Comparison of ENCODE assay signal across 27 mouse cellular contexts in genomic region chr10:13014026-13014425, GRCm38 (mm10).
"Had no signal": no experiment of that assay in that cellular context is flagged by ENCODE, and none has a peak within 500 bp of the region (broad histone marks: within the 10 kb centered on the region; RNA-seq: fewer than 3 reads in every experiment).

No protein-coding gene starts in this region.

- H3K9me3 ChIP-seq: heart, embryonic 13.5 days; heart, embryonic 15.5 days; hindbrain, embryonic 10.5 days; hindbrain, embryonic 12.5 days; intestine, embryonic 15.5 days; limb, embryonic 13.5 days; limb, embryonic 15.5 days; liver, embryonic 12.5 days had no signal

- H3K27me3 ChIP-seq: heart, embryonic 13.5 days; heart, embryonic 15.5 days; hindbrain, embryonic 12.5 days; intestine, embryonic 15.5 days; limb, embryonic 13.5 days; limb, embryonic 15.5 days; liver, embryonic 12.5 days had no signal

- H3K4me2 ChIP-seq: heart, embryonic 11.5 days; heart, embryonic 13.5 days; heart, embryonic 15.5 days; hindbrain, embryonic 12.5 days; hindbrain, embryonic 14.5 days; intestine, embryonic 15.5 days; limb, embryonic 13.5 days; limb, embryonic 15.5 days; liver, embryonic 12.5 days had no signal

- DNase-seq: gastrocnemius, adult 2 months; gastrocnemius, postnatal 10 days; gastrocnemius, postnatal 25 days; heart, adult 2 months; heart, postnatal 4 days; kidney, adult 18-20 months; kidney, adult 8-10 months; kidney, postnatal 10 days; kidney, postnatal 25 days; kidney, postnatal 4 days; layer of hippocampus, adult 9-11 months; layer of hippocampus, postnatal 36 days; left cerebral cortex, postnatal 4 days had no signal

- ATAC-seq: hindbrain, embryonic 16.5 days; inflammation-experienced regulatory T-cells, adult 6 months; intestine, embryonic 15.5 days; intestine, postnatal 0 days; liver, embryonic 12.5 days had no signal

- H3K4me3 ChIP-seq: gastrocnemius, adult 2 months; heart, adult 2 months; heart, embryonic 13.5 days; heart, embryonic 15.5 days; hindbrain, embryonic 10.5 days; hindbrain, embryonic 12.5 days; intestine, embryonic 15.5 days; limb, embryonic 13.5 days; limb, embryonic 15.5 days; liver, embryonic 12.5 days had no signal

- H3K27ac ChIP-seq: gastrocnemius, adult 2 months; heart, adult 2 months; heart, embryonic 13.5 days; heart, embryonic 15.5 days; hindbrain, embryonic 10.5 days; hindbrain, embryonic 12.5 days; hindbrain, embryonic 14.5 days; intestine, embryonic 15.5 days; limb, embryonic 13.5 days; limb, embryonic 15.5 days; liver, embryonic 12.5 days; liver, embryonic 14.5 days had no signal

- H3K36me3 ChIP-seq: heart, embryonic 15.5 days; intestine, embryonic 15.5 days had no signal

- H3K9ac ChIP-seq: heart, embryonic 13.5 days; heart, embryonic 15.5 days; hindbrain, embryonic 12.5 days; hindbrain, embryonic 14.5 days; intestine, embryonic 15.5 days; limb, embryonic 13.5 days; limb, embryonic 15.5 days; liver, embryonic 12.5 days; liver, embryonic 14.5 days had no signal
